Mouse (Mus musculus): Measurements from ENCODE around the gene H1fx. TPM values are rescaled to one million over a fixed set of nuclear protein-coding genes. Genes with fewer than 3 reads are reported as not detected.

H1fx gene
- 137 and 152 TPM in 2 replicates for polyA plus RNA-seq (2012; rRNA removed)

GRCm38 (mm10) chr6:87981547-87982256 lies at the start of gene H1fx:
Gene H1fx (minus strand): TSS chr6:87981637.

Other genes starting within 250 kb of the H1fx start
- 1.1 and 1.2 TPM in 2 replicates for gene Gp9, start 203.6 kb downstream of the H1fx start, polyA plus RNA-seq (2012; rRNA removed)
- gene Rab43, start 169.5 kb downstream of the H1fx start, polyA plus RNA-seq (2012; rRNA removed): 7.1 and 12.3 TPM in 2 replicates
- gene Gm45140, start 145.8 kb downstream of the H1fx start, polyA plus RNA-seq (2012; rRNA removed): 7.1 and 10.8 TPM in 2 replicates
- gene Isy1, start 142.8 kb downstream of the H1fx start, polyA plus RNA-seq (2012; rRNA removed): 48.4 and 49.3 TPM in 2 replicates
- 291 and 297 TPM in 2 replicates for gene Cnbp, start 130.5 kb downstream of the H1fx start, polyA plus RNA-seq (2012; rRNA removed)
- gene Copg1, start 93.8 kb downstream of the H1fx start, polyA plus RNA-seq (2012; rRNA removed): 114 and 129 TPM in 2 replicates
- gene Hmces, start 67.7 kb downstream of the H1fx start, polyA plus RNA-seq (2012; rRNA removed): 36.9 and 38.3 TPM in 2 replicates
- 263 and 280 TPM in 2 replicates for gene Rab7, start 63.6 kb upstream of the H1fx start, polyA plus RNA-seq (2012; rRNA removed)
- gene Rpn1, start 102.8 kb upstream of the H1fx start, polyA plus RNA-seq (2012; rRNA removed): 200 and 223 TPM in 2 replicates
- gene Gata2, start 212.3 kb upstream of the H1fx start, polyA plus RNA-seq (2012; rRNA removed): 9.9 and 19.5 TPM in 2 replicates
- gene Dnajb8, start 240.6 kb upstream of the H1fx start, polyA plus RNA-seq (2012; rRNA removed): not detected in 2 replicates

Measured in central nervous system, embryonic 14 days (tissue).